Comparison of ENCODE assay signal across 9 mouse cellular contexts in genomic region chr17:35115046-35116019, GRCm38 (mm10). TPM values are rescaled to one million over a fixed set of nuclear protein-coding genes. Genes with fewer than 3 reads are reported as not detected.
A peak's percentile ranks its signal among the peaks of the same experiment; 100 is the strongest.
DNase-seq lines count a peak whose midpoint lies in the region; ATAC-seq and TF ChIP-seq lines count a peak whose summit lies in the region.
"Had no signal": no experiment of that assay in that cellular context is flagged by ENCODE, and none has a peak within 500 bp of the region (broad histone marks: within the 10 kb centered on the region; RNA-seq: fewer than 3 reads in every experiment).

Ly6g5b (minus strand) TSS chr17:35115428.

- no peak within 1 kb of the TSS for H3K4me2 ChIP-seq in kidney, postnatal 0 days (ENCODE audit: low read length)
- H3K4me2 ChIP-seq in midbrain, embryonic 11.5 days = no peak within 1 kb of the TSS
- H3K4me2 ChIP-seq: stomach, embryonic 15.5 days had no signal

- peak; percentile 66 for TF ChIP-seq CTCF in kidney, postnatal 0 days (IDR thresholded peaks at IDR 0.05; ENCODE audit: low read depth)
- TF ChIP-seq CTCF in small intestine, adult 2 months (IDR thresholded peaks at IDR 0.05; ENCODE audit: extremely low read depth, insufficient read length, insufficient replicate concordance, low read depth, low read length) = peak; percentile 42; the same call in 1 of the 2 replicates

- ATAC-seq in kidney, postnatal 0 days (replicated peaks; ENCODE audit: low FRiP score, low read depth) = no peak
- ATAC-seq in erythroblast, adult 5-6 weeks (replicated peaks; ENCODE audit: low FRiP score, poor library complexity, severe bottlenecking) = peak; percentile 58
- ATAC-seq in midbrain, embryonic 11.5 days (ENCODE audit: low FRiP score) = no peak

- no peaks in the 10 kb centered on the region for H3K27me3 ChIP-seq in kidney, postnatal 0 days (ENCODE audit: insufficient read depth, low read length)
- no peaks in the 10 kb centered on the region for H3K27me3 ChIP-seq in small intestine, adult 2 months (ENCODE audit: control insufficient read depth, insufficient read depth, low read length)
- H3K27me3 ChIP-seq in midbrain, embryonic 11.5 days (ENCODE audit: control insufficient read depth, insufficient read depth, low read length) = no peaks in the 10 kb centered on the region
- H3K27me3 ChIP-seq: stomach, embryonic 15.5 days had no signal

- H3K4me3 ChIP-seq in kidney, postnatal 0 days (replicated peaks; ENCODE audit: low read depth, low read length) = no peak within 1 kb of the TSS
- H3K4me3 ChIP-seq in small intestine, adult 2 months (ENCODE audit: low read depth, low read length) = no peak within 1 kb of the TSS
- no peak within 1 kb of the TSS for H3K4me3 ChIP-seq in midbrain, embryonic 11.5 days (ENCODE audit: low read depth, low read length)
- H3K4me3 ChIP-seq: stomach, embryonic 15.5 days had no signal

- H3K9me3 ChIP-seq in kidney, postnatal 0 days (replicated peaks; ENCODE audit: low read length) = no peaks in the 10 kb centered on the region
- no peaks in the 10 kb centered on the region for H3K9me3 ChIP-seq in midbrain, embryonic 11.5 days (ENCODE audit: control insufficient read depth, low read length)
- H3K9me3 ChIP-seq: stomach, embryonic 15.5 days had no signal

- H3K36me3 ChIP-seq in kidney, postnatal 0 days (ENCODE audit: insufficient read depth, low read length) = peaks cover 39% of the 10 kb centered on the region
- H3K36me3 ChIP-seq in small intestine, adult 2 months (ENCODE audit: control insufficient read depth, insufficient read depth, low read length) = peaks cover 44% of the 10 kb centered on the region
- peaks cover 18% of the 10 kb centered on the region for H3K36me3 ChIP-seq in midbrain, embryonic 11.5 days (ENCODE audit: control insufficient read depth, insufficient read depth, low read length)

- no peak within 1 kb of the TSS for H3K9ac ChIP-seq in kidney, postnatal 0 days (ENCODE audit: low read depth, low read length)
- H3K9ac ChIP-seq in midbrain, embryonic 11.5 days (ENCODE audit: low read length) = no peak within 1 kb of the TSS; the same call in 1 of the 2 replicates
- H3K9ac ChIP-seq: stomach, embryonic 15.5 days had no signal

- H3K4me1 ChIP-seq in kidney, postnatal 0 days (replicated peaks; ENCODE audit: insufficient read depth, low read length) = no peaks in the 10 kb centered on the region; the same call in 1 of the 2 replicates
- H3K4me1 ChIP-seq in small intestine, adult 2 months (ENCODE audit: control insufficient read depth, insufficient read depth, insufficient read length, low read length) = no peaks in the 10 kb centered on the region
- H3K4me1 ChIP-seq in midbrain, embryonic 11.5 days (ENCODE audit: control insufficient read depth, insufficient read depth, low read length) = peaks cover 4% of the 10 kb centered on the region

- no peak within 1 kb of the TSS for H3K27ac ChIP-seq in kidney, postnatal 0 days
- H3K27ac ChIP-seq in small intestine, adult 2 months (ENCODE audit: insufficient read depth, low read depth, low read length) = no peak within 1 kb of the TSS
- no peak within 1 kb of the TSS for H3K27ac ChIP-seq in midbrain, embryonic 11.5 days (ENCODE audit: low read depth, low read length)
- H3K27ac ChIP-seq: stomach, embryonic 15.5 days had no signal

- WGBS in kidney, postnatal 0 days = 86% methylated on average over 8 of the region's 8 CpGs
- 85% methylated on average over 8 of the region's 8 CpGs for WGBS in small intestine, adult 2 months
- 87% methylated on average over 8 of the region's 8 CpGs for WGBS in midbrain, embryonic 11.5 days

- peak; percentile 70 for DNase-seq in kidney, postnatal 0 days (ENCODE audit: low spot score)
- DNase-seq in kidney, adult 11 months = no peak
- DNase-seq in MEL-GATA-1-ER (ENCODE audit: extremely low read depth, low read depth) = peak; percentile 17
- DNase-seq in ovary, postnatal 10 days (ENCODE audit: low spot score) = no peak
- no peak for DNase-seq in urinary bladder, postnatal 4 days (ENCODE audit: low spot score in 2 of 2)
- DNase-seq in midbrain, embryonic 11.5 days (ENCODE audit: low spot score, missing footprints) = no peak

- TF ChIP-seq POLR2A in small intestine, adult 2 months (IDR thresholded peaks at IDR 0.05; ENCODE audit: low read depth, low read length) = no peak

RNA-seq across cellular contexts. Expression of gene Ly6g5b, which starts in this region (rescaled TPM):
- 0.69 and 1.1 TPM in 2 replicates for polyA plus RNA-seq in kidney, postnatal 0 days (2015; fragmentation: Nextera tagmentation; extraction: Ambion mirVana)
- 7.7 TPM in 1 of 2 replicates, not detected in the other for total RNA-seq in erythroblast, adult 5-6 weeks (2015; ENCODE audit: low replicate concordance)
- 0.34 TPM in 1 of 2 replicates, not detected in the other for total RNA-seq in erythroblast, adult 5-6 weeks (2017; ENCODE audit: low replicate concordance)
- 0.76 and 1.4 TPM in 2 replicates for polyA plus RNA-seq in small intestine, adult 2 months (2012; rRNA removed)
- polyA plus RNA-seq in midbrain, embryonic 11.5 days (2014; fragmentation: Nextera tagmentation; extraction: Ambion mirVana) = 0.86 and 1.2 TPM in 2 replicates

Comparison
In these comparisons a context has a peak if more than half of its experiments do, and no peak if none do; other contexts are left out.
1. DNase-seq: peak in kidney, postnatal 0 days (single experiment) and MEL-GATA-1-ER (single experiment); none in kidney, adult 11 months (single experiment), ovary, postnatal 10 days (single experiment), urinary bladder, postnatal 4 days (0 of 2) and midbrain, embryonic 11.5 days (single experiment).